Mouse (Mus musculus) right cerebral cortex, adult 2 months (tissue): ENCODE results near the gene Pcgf6.
"Not testable (repeated sequence)": the region's sequence is repeated elsewhere in the genome, so short reads cannot be mapped to it uniquely, and the experiment has no call there.

Experiments used
- DNase-seq, 2 experiments: peaks; one replicate each; pipeline ENCODE4 v3.0.0; 2021 to 2022; ENCODE audit warnings: low spot score in 2 of 2

The Pcgf6 gene

DNA sequence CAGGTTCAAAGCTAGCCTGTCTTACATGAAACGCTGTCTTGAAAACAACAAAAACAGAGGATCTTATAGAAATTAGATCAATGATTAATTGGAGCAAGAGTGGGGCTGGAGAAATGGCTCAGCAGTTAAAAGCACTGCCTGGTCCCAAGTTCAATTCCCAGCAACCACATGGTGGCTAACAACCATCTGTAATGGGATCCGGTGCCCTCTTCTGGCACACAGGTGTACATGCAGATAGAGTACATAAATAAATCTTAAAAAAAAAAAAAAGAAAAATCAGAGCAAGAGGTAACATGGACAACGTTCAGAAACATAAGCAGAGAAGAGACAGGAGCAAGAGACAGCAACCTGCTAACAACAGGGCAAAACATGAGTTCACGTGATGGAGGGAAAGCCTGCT lies 24.2 kb downstream of the Pcgf6 start:
- no peak for DNase-seq

DNA sequence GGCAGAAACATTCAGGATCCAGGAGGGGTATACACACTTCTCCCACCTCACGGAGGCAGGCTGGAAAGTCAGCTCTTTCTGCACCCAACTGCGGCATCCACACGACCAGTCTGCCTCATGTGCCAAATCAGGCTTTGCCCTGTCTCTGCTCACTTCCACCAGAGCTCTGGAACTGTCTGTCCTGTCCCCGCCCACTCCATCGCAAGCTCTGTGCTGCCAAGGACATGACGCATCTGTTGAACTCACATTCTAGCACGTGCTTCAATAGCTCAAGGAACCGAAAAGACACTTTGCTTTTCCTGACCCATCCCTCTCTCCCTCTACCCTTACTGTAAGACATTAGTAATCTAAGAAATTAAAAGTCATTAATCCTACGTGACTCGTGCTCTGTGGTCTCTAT lies 25.8 kb downstream of the Pcgf6 start:
- peak in 1 of 2 experiments; percentile 33 for DNase-seq

DNA sequence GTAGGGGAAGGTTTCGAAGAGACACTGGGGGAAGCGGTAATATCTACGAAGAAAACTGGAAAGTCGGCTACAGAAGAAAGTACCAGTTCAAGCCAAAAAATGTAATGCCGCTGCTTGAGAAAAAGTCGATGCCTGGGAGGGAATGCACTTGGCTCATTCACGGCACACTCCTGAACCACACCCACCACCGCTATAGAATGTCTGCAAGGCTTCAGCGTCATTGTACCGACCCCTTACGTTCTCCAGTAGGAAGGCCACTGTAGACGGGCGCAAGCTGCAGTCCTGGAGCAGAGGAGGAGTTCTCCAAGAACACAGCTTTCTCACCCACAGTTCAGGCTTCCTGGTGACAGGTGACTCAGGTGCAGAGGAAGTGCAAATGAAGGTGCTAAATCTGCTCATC lies 27.2 kb downstream of the Pcgf6 start:
- no peak for DNase-seq

DNA sequence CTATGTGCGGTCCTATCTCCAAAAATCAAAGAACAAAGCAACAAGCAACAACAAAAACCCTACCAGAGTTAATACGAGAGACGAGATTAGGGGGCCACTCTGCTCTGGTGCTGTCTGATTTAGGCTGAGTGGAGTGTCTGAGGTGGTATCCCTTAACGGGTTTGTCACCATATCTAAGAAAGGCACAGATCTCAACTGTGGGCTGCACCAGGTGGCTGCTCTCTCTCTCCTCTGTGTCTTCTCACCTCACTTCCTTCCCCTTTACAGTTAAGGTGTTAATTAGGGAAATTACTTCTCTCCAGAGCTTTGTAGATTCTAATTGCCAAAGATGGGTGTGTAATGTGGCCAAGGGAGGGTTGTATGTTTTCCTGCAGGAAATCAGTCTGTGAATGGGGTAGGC lies 28.0 kb downstream of the Pcgf6 start:
- DNase-seq = no peak

DNA sequence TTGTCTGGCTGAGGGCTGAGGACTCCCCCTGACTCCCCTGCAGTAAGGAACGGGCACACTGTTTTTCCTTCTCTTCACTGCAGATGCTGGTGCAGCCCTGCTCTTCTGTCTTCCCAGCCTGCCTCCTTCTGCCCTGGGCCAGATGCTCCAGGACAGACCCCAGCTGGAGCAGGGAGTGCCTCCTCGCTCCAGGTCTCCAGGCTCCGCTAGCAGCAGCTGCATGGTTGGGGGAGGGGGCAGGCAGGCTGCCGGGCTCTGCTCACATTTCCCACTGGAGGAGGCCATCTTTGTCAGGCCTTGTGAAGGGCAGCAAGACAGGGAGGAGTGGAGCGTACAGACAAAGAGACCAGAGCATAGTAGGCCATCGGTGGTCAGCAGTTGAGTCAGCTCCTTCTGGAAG lies 31.4 kb downstream of the Pcgf6 start:
- no peak for DNase-seq

DNA sequence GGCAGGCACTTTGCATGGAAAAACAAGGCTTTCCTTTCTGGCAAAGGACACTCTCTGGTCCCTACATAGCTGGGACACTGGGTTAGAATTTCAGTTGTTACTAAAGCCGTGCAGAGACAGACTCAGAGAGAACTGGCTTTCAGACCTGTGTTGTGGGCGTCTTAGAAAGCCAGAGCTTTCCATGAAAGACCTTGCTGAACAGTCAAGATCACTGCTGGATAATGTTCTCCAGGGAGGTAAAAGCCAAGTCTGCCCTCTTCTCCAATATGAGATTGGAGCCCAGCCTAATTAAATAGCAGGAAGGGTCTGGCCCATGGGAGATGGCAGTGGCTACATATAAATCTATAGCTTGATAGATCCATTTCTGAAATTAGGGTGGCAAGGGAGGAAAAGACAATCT lies 32.4 kb downstream of the Pcgf6 start:
- no peak for DNase-seq

DNA sequence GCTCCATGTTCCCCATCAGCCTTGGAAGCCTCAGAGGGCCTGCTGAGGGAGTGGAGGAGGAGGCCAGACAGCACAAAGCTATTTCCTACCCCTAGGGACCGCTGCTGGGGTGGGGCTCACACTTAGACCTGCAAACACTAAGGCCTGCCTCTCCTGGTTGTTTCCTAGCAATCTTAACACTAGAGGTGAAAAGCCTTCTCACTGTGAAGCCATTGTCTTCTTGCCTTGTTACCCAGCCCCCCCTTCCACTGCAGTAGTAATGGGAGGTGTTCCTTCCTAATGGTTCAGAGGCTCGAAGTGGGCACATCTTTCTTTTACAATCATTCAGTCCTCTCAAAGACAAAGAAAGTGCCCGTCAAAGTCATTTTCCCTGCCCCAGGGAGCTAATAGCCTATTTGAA lies 32.9 kb downstream of the Pcgf6 start:
- no peak for DNase-seq

DNA sequence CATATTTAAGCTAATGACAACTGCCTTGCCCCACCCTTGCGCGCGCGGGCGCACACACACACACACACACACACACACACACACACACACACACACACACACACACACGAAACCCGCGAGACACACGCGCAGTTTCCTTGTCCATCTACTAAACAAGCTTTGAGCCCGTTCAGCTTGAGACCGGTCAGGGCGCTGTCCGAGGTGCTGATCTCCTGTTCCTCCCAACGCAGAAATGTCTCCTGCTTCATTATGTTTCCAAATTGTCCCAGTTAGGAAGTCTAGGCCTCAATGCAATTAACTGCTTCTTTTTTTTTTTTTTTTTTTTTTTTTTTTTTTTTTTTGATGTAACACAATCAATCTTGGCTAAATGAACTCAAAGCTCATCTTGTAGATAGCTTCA lies 34.2 kb downstream of the Pcgf6 start:
- DNase-seq = no peak

DNA sequence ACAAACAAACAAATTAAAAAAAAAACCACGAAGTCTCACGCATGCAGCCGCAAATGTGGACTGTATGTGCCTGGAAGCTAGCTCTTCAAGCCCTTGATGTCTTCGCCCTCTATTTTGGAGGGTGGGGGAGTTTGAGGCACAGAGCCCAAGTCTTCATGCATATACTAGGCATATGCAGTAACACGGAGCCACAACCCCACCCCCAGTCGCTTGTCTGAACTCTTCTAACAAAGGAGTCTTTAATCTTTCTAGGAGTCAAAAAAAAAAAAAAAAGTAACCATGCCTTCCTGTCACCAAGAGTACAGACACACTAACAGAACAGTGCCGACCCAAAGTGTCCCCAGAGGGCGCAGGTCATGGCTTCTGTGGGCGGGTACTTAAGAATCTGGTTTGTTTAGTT lies 34.7 kb downstream of the Pcgf6 start:
- DNase-seq = no peak

DNA sequence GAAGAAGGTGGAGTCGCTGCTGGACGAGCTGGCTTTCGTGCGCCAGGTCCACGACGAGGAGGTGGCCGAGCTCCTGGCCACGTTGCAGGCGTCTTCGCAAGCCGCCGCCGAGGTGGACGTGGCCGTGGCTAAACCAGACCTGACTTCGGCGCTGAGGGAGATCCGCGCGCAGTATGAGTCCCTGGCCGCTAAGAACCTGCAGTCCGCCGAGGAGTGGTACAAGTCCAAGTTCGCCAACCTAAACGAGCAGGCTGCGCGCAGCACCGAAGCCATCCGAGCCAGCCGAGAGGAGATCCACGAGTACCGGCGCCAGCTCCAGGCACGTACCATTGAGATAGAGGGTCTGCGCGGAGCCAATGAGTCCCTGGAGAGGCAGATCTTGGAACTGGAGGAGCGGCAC lies 35.3 kb downstream of the Pcgf6 start:
- no peak for DNase-seq

DNA sequence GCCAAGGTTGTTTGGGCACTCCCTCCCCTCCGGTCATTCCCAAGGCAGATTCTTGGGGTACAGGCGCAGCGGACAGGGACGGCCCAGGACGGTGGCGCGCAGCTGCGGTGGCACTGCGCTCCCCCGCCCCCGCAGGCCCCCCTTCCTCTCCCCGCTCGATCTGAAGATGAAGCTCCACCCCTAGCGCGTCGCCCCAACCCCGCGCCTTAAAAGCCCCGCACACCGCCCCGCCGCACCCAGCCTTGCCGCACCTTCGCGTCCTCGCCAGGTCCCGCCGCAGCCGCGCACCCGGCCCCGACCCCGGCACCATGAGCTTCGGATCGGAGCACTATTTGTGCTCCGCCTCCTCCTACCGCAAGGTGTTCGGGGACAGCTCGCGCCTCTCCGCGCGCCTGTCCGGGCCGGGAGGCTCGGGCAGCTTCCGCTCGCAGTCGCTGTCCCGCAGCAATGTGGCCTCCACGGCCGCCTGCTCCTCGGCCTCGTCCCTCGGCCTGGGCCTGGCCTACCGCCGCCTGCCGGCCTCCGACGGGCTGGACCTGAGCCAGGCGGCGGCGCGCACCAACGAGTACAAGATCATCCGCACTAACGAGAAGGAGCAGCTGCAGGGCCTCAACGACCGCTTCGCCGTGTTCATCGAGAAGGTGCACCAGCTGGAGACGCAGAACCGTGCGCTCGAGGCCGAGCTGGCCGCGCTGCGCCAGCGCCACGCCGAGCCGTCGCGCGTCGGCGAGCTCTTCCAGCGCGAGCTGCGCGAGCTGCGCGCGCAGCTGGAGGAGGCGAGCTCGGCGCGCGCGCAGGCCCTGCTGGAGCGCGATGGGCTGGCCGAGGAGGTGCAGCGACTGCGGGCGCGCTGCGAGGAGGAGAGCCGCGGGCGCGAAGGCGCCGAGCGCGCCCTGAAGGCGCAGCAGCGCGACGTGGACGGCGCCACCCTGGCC lies 36.0 kb downstream of the Pcgf6 start, which contains the start of the genes Ina and Nt5c2:
TSS of gene Ina (plus strand) at position 252 of the 935 bp plus-strand sequence.
TSS of gene Nt5c2 (minus strand) at position 707 of the 935 bp plus-strand sequence.
- peak; percentile 67 to 82 for DNase-seq

DNA sequence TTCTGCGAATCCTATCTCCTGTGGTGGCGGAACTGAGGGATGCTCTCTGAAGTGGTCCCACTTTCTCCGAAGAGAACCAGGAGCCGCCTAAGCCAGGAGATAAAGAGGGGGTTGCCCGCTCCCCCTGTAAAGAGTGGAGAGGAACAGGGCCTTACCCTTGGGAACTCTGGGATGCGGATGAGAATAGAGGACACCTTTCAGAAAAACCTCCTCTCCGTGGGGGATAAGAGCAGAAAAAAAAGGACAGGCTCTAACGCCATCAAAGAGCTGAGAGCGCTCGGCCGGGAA lies 36.6 kb downstream of the Pcgf6 start:
- DNase-seq = no peak

DNA sequence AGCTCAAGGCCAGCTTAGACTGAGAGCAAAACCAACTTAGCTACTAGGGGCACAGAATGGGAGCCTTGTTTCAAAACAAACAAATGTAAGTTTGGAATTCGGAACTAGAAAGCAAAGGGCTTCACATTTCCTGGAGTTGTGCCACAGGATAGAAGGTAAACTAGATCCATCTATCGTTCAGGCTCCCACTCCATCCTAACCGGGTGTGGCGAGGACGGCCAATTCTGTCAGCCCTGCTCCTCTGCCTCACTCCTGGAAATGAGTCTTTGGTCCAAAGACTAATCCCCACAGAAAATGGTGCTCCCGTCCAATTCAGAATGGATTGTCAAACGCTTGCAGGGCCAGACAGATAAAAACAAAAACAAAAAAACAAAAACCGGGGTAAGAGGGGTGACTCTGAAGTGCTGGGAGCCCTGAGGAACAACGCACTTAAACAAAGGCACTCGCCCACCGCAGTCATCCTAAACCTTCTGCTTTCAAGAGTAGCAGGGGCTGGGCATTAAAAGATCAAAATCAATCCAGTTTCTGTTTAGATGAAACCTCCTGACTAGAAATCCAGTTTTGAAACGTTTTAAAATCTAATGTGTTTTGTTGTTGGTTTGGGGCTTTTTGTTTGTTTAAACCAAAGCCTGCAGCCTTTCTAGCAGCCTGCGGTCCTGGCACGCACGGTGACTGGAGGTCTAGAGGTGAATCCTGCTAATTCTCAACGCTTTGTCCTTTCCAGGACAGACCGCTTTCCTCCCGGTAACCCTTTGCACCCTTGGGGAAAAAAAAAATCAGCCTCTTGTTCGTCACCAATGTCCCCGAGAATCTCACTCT lies 37.2 kb downstream of the Pcgf6 start:
- no peak for DNase-seq

DNA sequence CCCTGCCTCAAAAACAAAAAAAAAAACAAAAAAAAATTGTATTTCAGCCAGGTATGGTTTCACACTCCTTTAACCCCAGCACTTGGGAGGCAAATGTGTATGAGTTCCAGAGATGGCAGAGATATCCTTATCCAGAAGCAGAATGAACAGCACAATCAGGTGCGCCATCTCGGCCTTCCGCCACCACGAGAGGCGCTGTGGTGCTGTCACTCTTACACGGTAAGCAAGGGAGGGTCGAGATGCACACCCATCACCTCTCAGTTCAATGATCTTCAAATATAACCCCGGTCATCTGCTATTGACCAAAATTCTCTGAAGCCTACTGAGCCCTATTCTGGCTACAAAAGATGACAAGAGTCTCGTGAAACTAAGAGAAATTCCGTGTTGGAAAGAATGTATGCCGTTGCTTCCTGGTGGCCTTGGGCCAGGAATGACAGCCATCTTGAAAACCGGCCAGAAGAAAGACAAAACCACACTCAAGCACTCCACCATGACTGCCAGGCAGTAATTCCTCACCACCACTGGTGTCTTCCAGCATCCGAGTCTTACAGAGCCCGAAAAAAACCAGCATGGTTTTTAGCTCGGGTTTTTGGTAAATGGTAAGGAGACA lies 38.1 kb downstream of the Pcgf6 start:
- no peak for DNase-seq

DNA sequence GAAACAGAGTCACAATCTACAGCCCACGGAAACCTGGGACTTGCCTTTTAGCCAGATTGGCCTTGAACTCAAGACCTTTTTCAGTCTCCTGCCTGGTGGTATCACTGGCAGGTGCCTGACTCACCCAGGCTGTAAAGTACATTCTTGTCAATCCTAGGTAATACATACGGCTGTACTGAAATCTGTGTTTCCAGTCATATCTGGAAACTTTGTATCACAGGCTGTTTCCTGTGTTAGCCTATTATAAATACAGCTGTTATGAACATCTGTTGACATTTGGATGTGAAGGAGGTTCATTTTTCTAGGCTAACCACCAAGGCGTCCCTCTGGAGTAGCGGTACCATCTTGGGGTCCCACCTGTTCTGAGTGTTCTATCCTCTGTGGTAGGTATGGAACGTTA lies 40.8 kb downstream of the Pcgf6 start:
- no peak for DNase-seq

DNA sequence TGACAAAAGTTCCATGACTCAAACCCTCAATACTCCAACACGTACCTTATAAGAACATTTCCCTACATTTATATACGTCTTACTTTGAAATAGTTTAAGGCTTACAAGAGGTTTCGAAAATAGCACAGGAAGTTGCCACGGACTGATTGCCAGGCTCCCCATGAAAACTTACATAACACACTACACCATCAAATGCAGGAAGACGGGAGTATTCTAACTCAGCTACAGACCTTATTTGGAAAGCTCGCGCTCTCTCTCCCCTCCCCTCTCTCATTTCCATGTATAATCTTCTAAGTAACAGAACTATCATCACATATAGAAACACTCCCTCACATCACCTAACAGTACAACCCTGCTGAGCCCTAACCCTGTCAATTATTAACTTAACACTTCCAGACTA lies 41.3 kb downstream of the Pcgf6 start:
- DNase-seq = no peak

DNA sequence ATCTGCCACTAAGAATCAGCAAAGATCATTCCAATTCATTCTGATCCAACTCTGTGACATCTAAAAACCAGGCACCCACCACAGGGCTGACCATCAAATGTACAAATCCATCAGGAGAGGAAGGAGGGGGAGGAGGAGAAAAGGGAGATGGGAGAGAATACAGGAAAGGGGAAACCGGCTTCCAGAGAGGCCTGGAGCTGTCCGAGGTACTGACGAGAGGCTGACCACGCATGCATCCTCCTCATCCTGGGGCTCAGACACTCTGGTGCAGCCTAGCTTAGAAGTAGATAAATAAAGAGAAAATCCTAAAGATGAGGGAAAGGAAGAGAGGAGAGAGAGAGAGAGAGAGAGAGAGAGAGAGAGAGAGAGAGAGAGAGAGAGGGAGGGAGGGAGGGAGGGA lies 44.4 kb downstream of the Pcgf6 start:
- DNase-seq = no peak

DNA sequence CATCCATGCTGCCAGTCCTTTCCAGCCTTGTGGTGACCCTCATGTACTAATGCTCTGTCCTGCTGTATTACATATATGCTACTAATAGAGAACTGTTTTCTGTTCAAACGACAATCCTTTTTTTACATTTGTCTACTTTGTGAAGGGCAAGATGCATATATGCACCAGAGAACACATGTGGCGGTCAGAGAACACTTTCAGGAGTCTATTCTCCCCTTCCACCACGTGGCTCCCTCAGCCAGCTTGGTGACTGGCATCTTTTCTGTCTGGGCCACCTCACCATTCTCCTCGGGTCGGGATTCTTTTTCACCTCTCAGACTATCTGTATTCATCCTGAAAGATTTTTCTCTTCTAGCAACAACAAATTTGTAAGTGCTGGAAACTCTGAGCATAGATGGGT lies 44.8 kb downstream of the Pcgf6 start:
- no peak for DNase-seq

DNA sequence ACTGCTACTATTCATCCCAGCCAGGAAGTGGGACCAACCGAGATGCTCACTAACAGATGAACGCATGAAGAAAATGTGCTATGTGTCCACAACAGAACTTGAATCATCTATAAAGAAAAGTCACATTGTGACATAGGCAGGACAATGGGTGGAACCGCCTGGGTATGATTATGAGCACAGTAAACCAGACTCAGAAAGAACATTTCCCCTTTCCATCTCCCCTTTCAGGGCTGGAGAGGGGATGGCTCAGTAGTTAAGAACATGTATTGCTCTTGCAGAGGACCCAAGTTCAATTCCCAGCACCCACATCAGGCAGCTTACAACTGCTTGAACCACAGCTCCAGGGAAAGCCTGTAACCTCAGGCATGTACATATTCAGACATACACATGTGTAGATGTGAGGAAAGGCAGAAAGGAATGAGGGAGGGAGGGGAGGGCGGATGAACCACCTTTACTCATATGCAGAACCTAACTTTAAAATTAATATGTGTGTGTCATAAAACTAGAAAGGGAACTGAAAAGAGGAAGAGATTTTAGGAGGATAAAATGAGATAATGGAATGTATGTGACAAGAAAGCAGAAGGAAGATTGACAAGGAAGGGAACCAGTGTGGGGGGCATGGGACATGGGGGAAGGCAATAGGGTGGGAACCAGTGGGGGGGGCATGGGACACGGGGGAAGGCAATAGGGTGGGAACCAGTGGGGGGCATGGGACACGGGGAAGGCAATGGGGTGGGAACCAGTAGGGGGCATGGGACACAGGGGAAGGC lies 46.8 kb downstream of the Pcgf6 start:
- no peak for DNase-seq

DNA sequence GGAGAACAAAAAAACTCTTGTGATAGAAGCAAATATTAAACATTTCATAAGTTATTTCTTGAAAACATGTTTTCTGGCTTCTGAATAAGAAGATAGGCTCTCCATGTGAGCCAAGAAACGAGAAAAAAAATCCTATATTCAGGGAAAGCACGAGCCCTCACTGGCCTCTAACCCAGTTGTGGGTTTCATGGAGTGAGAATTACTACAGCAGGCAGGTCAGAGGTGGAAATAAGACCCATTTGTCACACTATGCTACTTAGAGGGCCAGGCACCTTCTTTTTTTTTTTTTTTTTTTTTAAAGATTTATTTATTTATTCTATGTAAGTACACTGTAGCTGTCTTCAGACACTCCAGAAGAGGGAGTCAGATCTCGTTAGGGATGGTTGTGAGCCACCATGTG lies 50.3 kb downstream of the Pcgf6 start:
- not testable (repeated sequence) for DNase-seq

DNA sequence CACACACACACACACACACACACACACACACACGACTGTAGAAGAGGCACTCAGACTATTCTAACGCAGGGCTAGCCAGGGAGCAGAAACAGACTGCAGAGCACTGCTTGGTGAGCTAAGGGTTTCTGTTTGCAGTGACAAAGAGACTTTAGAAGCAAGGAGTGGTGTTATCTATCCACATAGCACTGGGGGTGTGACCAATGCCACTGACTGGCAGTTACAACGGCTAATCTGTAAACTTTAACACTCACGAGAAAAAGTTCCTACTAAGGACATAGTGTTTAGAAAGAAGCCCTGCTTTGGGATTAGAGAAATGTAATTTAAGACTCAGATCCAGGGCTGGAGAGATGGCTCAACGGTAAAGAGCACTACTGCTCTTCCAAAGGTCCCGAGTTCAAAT lies 51.0 kb downstream of the Pcgf6 start:
- DNase-seq = no peak

DNA sequence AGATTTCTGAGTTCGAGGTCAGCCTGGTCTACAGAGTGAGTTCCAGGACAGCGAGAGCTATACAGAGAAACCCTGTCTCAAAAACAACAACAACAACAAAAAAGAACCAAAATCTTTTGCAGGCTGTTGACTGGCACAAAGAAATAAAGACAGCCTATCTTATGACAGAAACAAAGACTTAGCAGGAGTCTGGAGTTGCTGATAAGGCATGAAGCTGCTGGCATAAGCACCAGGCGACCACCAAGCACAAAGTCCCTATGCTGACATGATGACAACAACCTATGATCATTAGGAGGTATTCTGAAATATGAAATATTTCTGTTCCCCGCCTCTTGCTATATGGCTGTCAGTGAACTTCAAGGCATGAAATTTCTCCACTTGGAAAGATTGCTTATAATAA lies 51.8 kb downstream of the Pcgf6 start:
- DNase-seq = no peak
